Mouse (Mus musculus): ENCODE data around the gene Usp25. TPM values are rescaled to one million over a fixed set of nuclear protein-coding genes. Genes with fewer than 3 reads are reported as not detected.

Gene Usp25
- polyA plus RNA-seq (2015; fragmentation: Nextera tagmentation; extraction: Ambion mirVana) = 40.9 and 41.9 TPM in 2 replicates

DNA sequence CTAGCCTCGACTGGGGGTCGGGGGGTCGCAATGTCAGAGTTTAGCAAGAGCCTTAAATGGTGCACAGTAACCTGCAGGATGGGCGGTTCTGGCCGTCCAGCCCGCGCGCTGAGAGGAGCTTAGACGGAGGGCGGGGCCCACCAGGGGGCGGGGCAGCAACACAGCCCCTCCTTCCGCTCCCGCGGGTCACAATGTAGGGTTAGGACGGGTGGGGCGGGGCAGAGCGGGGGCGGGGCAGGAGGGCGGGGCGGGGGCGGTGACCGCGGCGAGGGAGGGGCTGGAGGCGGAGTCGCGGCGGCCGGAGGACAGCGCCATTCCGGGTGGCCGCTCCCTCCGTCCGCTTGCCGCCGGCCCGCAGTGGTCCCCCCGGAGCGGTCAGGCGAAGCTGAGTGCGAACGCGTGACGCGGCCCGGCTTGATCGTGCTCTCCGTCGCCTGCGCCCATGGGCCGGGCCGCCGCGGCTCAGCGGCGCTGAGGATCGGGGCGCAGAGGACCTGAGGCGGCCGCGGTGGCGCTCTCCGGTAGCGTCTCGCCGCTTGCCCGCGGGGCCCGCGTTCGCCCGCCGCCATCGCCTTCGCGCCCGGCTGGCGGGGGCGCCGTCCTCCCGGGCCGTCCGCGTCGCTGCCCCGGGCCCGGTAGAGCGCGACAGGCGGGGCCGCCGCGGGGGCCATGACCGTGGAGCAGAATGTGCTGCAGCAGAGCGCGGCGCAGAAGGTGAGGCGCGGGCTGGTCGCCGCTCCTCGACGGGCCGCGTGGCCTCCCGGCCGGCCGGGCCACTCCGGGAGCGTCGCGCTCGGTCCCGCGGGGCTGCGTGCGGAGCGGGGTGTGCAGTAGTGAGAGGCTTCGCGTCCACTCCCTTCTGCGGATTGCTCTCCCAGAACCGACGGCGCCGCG lies at the start of gene Usp25:
Gene Usp25, plus strand, starts transcription at position 280 of the 894 bp plus-strand sequence.

